Mouse (Mus musculus) cerebral cortex, adult 2 months (tissue): ENCODE results near the gene Gdap1l1.

Experiments
- WGBS: fragments of 180-500 bp; shearing (Covaris S2); methylation state at CpG from one replicate; pipeline ENCODE4 v1.1.7; 2018; 5-methylcytosine and 5-hydroxymethylcytosine counted together

The Gdap1l1 gene

DNA sequence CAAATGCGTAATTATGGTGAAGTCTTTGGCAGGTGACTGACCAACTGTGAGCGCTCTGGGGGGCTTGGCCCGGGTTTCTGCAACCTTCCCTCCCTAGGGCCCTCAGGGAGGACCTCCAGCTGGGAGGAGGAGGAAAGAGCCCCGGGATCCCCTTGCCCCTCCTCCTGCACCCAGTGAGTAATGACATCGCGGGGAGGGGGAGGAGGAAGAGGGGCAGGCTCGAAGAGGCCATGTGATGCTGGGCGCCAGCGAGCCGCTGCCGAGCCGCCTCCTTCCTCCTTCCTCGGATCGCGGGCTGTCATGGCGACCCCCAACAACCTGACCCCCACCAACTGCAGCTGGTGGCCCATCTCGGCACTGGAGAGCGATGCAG is at the start of gene Gdap1l1:
TSS of gene Gdap1l1 (plus strand) at position 231 of the 373 bp plus-strand sequence.
- 1% methylated on average over 18 of the region's 18 CpGs for WGBS

DNA sequence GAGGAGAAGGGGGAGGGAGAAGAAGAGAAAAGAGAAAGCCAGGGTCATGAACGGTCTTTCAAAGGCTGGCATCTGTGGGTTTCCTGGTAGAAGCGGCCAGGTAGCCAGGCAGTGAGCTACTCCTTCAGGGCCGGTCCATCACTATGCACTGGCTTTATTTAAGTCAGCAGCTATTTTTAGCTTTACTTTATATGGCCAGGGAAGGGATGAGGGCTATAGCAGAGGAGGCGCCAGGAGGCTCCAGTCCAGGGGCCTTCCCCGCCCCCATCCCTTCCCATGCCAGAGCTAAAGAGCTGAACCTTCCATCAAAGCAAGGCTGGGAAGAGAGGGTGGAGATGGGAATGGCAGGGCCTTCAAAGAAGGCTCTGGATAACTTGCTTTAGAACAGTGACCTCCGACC is 45.8 kb upstream of the Gdap1l1 start:
- WGBS, result 71% methylated on average over 6 of the region's 6 CpGs

DNA sequence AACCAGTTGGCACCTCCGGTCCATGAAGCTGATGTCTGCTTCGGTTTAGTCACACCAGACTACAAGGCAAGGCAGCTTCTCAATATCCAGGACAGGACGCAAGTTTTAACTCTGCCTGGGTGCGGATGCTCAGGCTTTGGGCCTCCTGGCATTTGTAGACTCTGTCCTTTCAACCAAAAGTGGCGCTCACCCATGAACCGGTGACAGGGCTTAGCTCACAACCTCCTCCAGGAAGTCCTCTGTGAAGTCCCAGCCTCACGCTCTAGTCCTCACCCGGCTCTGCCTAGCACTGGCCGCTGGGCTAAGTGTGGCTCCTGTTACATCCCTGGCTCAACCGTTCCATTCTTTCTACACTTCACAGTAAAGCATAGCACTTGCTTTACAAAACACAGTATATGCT is 45.0 kb upstream of the Gdap1l1 start:
- 92% methylated on average over 10 of the region's 10 CpGs for WGBS

DNA sequence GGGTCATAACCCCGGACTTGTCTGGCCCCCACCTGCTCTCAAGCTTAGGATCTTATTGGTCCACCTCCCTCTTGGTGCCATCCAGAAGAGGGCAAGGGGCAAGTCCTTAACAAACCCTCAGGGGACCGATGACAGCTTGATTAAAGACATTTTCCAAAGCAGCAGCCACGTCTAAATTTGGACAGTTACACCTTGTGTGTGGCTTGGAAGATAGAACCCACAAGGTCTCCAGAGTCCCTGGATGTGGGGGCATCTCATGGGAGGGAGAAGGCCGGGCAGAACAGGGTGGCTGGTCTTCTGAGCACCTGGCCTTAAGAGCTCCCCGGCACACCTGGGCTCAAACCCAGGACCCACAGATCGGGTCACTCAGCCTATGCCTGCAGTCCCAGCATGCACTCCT is 44.3 kb upstream of the Gdap1l1 start:
- WGBS, result 77% methylated on average over 6 of the region's 6 CpGs

DNA sequence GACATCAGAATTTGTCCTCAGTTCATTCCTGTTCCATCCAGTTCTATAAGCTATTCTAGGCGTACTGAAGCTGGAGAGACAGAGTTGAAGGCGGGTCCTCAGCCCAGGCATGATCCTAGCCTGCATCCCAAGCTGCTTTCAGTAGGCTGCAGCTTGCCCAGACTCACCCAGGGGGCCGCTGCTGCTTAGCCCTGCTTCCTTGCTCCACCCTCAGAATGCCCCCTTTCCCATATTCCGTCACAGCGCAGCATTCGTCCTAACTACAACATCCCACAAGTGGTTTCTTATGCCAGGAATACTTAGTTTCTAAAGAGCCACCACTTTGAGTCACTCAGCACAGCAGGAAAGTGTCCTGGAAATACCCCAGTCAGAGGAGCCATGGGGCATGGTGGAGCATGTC is 43.3 kb upstream of the Gdap1l1 start:
- WGBS, result 71% methylated on average over 6 of the region's 6 CpGs

DNA sequence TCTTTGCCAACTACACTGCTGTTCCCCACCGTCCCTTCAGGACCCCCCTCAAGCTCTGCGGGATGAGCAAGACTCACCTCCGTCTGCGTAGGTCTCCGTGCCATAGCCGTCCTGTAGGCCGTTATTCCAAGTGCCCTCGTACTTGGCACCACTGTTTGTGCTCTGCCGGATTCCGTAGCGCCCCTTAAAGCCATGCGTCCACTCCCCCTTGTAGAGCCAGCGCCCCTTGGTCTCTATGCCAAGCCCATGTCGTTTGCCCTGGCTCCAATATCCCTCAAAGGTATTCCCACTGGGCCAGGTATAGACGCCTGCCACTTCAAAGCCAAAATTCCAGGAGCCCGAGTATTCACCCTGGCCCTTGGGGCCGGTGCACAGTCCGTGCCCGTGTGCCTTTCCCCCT is 41.2 kb upstream of the Gdap1l1 start:
- WGBS, result 89% methylated on average over 19 of the region's 19 CpGs

DNA sequence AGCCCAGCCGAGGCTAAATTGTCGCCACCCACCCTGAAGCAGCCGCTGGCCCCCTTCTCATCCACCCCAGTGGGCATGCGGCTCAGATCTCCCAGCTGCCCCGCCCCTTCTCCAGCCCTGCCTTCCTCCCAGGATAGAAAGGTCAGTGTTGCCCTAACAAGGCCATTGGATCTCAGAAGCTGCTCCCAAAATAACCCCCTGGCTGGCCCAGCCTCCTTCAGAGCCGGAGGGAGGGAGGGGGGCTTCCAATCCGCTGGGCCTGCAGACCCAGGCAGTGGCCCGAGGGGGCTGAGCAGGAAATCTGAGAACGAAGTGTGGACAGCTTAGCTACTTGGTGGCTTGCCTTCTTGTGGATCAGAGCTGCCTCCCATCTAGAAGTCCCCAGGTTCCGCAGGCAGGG is 40.4 kb upstream of the Gdap1l1 start, which contains the start of gene Jph2:
TSS of gene Jph2 (minus strand) at position 89 of the 400 bp plus-strand sequence.
- WGBS, result 26% methylated on average over 10 of the region's 10 CpGs

DNA sequence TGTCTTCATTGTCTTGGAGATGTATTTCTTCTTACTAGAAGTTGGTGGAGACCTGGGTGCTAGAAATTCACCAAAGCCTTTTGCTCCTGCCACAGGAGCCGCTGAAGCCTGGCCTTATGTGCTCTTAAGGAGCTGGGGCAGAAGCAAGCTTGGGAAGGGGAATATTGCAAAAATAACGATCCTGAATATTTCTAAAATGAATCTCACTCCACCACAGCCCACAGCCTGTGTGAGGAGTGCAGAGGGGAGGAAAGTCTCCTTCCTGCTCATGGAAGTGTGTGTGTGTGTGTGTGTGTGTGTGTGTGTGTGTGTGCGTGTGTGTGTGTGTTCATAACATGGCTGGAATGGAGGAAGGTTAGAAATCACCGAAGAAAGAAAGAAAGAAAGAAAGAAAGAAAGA is 39.5 kb upstream of the Gdap1l1 start:
- WGBS, result 75% methylated on average over 4 of the region's 4 CpGs

DNA sequence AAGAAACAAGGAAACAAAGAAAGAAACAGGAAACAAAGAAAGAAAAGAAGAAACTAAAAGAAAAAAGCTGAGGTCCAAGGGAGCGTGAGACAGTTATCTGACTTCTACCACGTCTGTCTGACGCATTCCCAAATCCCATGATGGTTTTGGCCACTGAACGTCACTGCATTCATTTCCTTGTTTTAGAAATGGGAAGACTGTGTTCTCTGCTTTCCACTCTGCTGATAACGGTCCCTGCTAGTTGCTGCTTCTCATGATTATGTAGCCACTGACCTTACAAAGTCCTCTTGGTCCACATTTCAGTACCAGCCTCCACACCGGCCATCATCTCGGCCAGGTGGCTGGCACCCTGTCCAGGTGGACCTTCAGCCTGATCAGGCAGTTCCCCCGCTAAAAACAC is 39.1 kb upstream of the Gdap1l1 start:
- 74% methylated on average over 8 of the region's 8 CpGs for WGBS

DNA sequence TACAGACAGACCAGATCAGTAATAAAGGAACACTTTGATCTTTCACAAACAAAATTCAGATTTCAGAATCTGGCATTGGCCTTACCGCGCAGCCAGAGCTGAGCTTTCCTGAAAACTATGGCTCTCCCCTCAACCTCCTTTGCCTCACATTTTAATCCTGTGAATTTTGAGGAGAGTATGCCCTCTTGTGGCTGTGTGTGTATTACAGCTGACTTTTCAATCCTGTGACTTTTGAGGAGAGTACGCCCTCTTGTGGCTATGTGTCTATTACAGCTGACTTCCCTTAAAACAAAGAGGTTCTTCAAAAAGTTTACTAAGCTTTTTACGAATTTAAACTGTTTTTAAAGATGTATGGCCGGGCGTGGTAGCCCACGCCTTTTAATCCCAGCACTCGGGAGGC is 37.1 kb upstream of the Gdap1l1 start:
- 1% methylated on average over 8 of the region's 8 CpGs for WGBS

DNA sequence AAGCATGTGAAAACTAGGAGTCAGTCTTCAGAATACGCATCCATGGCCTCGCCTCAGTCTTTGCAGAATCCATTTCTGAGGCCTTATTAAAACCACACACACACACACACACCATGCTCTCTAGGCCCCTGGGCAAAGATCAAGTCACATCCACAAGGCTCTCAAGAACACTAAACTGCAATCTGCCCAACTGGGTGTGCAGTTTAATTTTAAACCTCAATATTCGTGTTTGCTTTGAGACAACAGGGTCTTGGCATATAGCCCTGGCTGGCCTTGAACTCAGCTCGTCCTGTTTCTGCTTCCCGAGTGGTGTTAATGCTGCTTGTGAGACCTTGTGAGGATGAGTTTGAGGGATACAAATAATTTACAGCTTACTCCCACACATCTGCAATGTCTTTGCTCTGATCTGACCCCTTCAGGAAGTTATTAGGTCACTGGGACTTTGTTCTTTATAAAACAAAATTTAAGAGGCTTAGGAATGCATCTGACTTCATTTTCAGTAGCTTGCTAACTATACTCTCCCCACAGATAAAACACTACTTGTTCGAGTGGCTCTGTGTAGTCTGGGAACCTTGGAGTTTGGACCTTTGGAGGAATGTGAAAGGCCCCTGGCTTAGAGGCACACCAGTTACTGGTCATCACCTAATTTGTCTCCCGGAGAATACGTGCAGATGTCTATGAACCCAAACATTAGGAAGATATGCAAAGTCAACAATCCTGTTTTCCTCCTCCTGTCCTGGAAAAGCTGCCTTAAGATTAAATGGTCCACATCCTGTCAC is 34.0 kb upstream of the Gdap1l1 start:
- WGBS, result 79% methylated on average over 8 of the region's 8 CpGs

DNA sequence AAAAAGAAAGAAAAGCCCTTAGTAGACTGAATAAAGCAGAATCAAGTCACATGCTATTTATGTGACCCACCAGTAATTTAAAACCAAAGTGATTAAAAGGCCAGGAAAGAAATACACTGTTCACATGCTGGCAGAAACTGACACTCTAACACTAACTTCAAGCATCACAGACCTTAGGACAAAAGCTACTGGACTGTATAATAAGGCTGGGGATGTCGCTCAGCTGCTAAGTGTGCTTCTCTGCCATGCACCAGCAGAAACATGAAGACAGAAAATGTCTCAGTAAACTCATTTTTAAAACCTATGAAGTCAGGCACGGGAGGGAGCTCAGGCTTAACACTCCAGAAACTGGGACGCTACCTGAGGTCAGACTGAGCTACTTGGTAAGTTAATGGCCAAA is 28.1 kb upstream of the Gdap1l1 start:
- 96% methylated on average over 3 of the region's 3 CpGs for WGBS

DNA sequence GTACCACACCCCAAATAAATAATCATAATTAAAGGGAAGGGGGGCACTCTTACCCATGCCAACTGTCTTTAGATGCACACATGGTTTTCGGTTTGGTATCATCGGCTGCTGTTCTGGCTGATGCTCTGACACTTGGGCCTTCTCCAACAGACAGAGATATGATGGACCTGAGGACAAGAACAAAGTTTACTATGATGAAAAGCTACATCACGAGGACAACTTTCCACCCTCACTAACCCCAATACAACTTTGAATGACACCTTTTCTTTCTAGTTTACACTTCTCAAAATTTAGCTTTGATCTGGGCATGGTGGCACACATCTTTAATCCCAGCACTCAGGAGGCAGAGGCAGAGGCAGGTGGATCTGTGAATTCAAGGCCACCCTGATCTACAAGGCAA is 26.9 kb upstream of the Gdap1l1 start:
- WGBS, result 82% methylated on average over 3 of the region's 3 CpGs

DNA sequence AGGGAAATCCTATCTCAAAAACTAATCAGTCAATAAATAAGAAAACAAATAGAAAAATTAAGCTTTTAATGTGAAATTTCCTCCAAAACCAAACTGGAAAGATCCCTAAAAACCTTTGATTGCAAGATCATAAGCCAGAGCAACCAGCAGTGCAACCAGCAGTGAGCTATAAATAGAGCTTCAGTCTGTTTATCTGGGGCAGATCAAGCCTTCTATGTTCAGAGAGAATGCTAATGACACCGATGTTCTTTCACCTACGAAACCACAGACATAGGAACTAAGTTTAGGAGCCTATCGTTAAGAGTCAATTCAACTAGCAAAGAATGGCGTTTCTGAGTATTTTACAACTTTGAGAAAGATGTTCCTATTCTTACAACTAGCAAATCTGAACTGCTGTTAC is 26.4 kb upstream of the Gdap1l1 start:
- WGBS, result 43% methylated on average over 4 of the region's 4 CpGs

DNA sequence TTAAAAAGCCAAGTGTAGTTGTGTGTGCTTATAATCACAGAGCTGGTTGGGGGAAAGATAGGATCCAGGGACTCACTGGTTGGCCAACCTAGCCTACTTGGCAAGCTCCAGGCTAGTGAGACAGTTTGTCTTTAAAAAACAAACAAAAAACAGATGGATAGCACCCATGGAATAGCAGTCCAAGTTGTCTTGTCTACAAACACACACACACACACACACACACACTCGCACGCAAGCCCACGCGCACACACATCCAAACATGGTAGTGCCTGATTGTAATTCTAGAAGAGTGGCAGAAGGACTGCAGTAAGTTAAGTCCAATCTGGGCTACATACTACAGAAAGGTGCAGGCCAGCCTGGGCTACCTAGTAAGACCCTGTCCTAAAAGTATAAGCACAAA is 25.9 kb upstream of the Gdap1l1 start:
- 64% methylated on average over 4 of the region's 4 CpGs for WGBS

DNA sequence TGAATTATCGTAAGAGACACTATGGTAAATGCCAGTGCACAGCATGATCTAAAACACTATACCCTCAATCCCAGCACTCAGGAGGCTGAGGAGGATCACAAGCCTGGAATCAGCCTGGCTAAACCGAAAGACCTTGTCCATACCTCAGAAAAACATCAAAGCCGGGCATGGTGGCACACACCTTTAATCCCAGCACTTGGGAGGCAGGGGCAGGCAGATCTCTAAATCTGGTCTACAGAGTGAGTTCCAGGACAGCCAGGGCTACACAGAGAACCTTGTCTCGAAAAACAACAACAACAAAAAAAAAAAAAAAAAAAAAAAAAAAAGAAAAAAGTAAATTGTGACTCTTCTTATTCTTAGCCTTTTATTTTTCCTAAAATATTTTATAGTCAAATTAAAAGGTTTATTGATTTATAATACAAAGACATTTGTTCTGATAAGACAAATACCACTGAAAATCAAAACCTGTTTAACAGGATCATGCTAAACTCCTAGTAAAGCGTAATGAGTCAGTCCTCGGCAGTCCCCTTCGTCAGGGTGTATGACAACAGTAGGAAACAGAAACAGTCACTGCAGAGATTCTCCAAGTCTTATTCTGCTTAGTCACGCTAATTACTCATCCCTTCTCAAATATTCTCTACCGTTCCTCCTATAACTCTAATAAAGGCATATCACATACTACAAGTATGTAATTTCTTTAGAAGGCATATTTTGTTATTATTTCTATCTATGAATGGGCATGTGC is 25.3 kb upstream of the Gdap1l1 start:
- 82% methylated on average over 9 of the region's 9 CpGs for WGBS

DNA sequence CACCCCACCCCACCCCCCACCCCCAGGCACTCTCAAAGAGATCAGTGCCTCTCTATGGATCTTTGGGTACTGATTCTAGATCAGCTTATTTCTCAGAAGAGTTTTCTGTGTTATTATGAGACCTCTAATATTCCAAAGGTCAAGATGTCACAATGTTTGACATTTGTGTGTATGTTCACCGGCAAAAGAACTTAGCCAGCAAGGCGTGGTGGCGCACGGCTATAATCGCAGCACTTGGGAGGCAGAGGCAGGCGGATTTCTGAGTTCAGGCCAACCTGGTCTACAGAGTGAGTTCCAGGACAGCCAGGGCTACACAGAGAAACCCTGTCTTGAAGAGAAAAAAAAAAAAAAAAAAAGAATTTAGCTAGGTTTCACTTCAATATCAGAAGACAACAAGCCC is 21.2 kb upstream of the Gdap1l1 start:
- WGBS, result 93% methylated on average over 6 of the region's 6 CpGs

DNA sequence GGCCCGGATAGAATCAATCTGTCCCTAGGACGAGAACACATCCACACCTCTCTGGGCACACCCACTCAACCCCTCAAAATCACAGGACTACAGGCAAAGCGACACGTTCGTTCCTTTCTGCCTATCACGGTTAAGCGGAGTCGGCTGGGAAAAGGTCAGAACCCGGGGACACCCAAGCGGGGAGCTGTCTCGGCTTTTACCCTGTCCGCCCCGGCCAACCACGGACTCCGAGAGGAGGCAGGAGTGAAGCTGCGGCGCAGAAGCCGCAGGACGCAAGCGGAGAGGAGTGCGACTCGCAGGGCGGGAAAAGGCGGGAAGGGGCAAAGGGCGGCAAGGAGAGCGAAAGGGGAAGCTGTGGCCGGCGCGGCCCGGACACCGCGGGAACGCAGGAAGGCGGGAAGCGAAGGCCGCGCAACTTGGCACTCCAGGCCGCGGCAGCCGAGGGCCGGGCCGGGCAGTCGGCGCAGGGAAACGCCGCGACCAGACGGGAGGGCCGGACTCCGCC is 19.4 kb upstream of the Gdap1l1 start:
- under 1% methylated on average over 48 of the region's 50 CpGs for WGBS

DNA sequence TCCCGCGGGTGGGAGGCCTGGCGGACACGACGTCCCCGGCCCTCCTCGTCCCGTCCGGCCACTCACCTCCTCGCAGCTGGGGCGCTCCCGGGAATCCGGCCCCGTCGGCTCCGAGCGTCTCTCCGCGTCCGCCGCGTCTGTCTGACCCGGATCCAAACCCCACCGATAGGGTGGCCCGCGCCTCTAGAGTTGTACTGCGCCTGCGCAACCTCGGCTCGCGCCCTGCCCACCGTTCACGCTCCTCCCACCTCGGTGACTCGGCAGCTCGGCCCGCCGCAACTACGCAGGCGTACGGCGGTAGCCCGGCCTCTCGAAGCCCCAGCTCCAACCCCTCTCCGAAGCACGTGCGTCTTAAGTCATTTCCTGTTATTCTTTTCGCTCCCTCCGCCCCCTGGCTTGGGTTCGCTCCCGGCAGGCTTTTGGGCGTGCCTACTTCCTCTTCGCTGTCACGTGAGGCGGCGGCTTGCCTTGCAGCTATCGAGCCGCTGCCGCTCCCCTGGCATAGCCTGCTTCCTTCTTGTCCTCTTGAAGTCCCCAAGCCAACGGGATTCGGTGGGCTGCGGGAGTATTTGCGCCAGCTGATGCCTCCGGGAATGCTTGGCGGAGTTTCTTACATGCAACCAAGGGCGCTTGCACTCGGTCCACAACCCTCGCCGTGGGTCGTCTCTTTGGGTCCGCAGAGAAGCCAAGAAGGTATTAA is 18.8 kb upstream of the Gdap1l1 start:
- 1% methylated on average over 71 of the region's 71 CpGs for WGBS

DNA sequence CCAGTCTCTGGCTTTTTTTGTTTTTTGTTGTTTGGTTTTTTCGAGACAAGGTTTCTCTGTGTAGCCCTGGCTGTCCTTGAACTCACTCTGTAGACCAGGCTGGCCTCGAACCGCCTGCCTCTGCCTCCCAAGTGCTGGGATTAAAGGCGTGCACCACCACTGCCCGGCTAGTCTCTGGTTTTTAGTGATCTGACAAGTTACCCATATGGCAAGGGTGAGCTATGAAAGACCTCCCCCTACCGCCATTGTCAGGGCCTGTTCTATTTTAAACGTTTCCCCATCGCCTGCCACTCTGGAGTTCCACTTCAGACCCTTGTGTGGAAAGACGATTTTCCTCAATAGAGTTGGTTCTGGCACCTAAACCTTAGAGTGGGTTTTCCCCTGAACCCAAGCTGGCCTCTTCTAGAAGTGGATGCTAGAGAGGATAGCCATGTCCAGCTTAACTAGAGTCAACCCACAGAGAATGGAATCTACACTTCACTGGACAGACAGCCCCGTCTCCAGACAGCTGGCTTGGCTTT is 17.9 kb upstream of the Gdap1l1 start:
- 12% methylated on average over 10 of the region's 10 CpGs for WGBS

DNA sequence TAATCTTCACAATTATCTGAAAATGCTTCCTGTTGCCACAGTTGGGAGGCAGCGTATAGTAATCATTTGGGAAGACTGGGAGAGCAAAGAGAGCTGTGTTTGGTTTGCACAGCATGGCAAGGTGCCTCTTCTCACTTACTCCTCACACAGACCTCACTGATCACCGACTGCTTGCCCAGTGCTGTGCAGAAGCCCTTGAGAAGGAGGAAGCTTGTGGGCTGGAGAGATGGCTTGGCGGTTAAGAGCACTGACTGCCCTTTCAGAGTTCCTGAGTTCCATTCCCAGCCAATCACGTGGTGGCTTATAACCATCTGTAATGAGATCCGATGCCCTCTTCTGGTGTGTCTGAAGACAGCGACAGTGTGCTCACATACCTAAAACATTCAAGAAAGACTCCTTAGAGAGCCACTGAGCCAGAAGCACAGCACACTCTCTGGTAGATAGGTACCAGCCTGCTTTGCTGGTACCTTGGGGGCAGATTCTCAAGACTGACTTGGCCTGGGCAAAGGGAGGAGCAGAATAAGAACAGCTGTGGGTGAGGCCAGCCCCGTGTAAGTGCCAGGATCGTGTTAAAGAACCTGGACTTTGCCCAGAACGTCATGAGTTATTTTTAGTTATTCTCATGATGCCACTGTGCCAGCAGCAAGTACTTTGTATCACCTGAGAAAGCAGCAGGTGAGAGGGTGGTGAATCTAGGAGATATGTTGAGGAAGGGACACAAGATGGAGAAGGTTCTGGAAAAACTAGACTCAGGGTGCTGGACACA is 15.2 kb upstream of the Gdap1l1 start:
- WGBS, result 61% methylated on average over 9 of the region's 9 CpGs
